Comparison of ENCODE assay signal across 8 mouse cellular contexts in genomic region chr4:133292901-133293843, GRCm38 (mm10). TPM values are rescaled to one million over a fixed set of nuclear protein-coding genes. Genes with fewer than 3 reads are reported as not detected.
DNase-seq lines count a peak whose midpoint lies in the region; ATAC-seq and TF ChIP-seq lines count a peak whose summit lies in the region.

No protein-coding gene starts in this region.

- H3K9ac ChIP-seq in intestine, embryonic 14.5 days (ENCODE audit: low read length) = no peak overlapping the region
- no peak overlapping the region for H3K9ac ChIP-seq in intestine, postnatal 0 days (ENCODE audit: low read depth, low read length)
- H3K9ac ChIP-seq in embryonic facial prominence, embryonic 11.5 days (replicated peaks; ENCODE audit: low read length) = peak overlapping the region; percentile 40
- H3K9ac ChIP-seq in limb, embryonic 13.5 days = peak overlapping the region; percentile 50
- 0 out of 2 replicates have a peak overlapping the region, but pooled peaks have one; percentile 8 for H3K9ac ChIP-seq in stomach, postnatal 0 days (ENCODE audit: low read length)

- no peak for TF ChIP-seq EP300 in stomach, postnatal 0 days (optimal IDR thresholded peaks at IDR 0.05)

- H3K4me3 ChIP-seq in intestine, embryonic 14.5 days (ENCODE audit: low read depth, low read length) = no peak overlapping the region
- H3K4me3 ChIP-seq in intestine, postnatal 0 days (ENCODE audit: low read depth, low read length) = no peak overlapping the region
- H3K4me3 ChIP-seq in embryonic facial prominence, embryonic 11.5 days (ENCODE audit: low read depth, low read length) = no peak overlapping the region
- H3K4me3 ChIP-seq in limb, embryonic 13.5 days = no peak overlapping the region
- no peak overlapping the region for H3K4me3 ChIP-seq in stomach, postnatal 0 days (ENCODE audit: low read depth, low read length)

- peaks cover 13% of the 10 kb centered on the region for H3K4me1 ChIP-seq in intestine, embryonic 14.5 days (replicated peaks; ENCODE audit: control insufficient read depth, insufficient read depth, low read length)
- H3K4me1 ChIP-seq in intestine, postnatal 0 days (replicated peaks; ENCODE audit: control insufficient read depth, insufficient read depth, low read length) = no peaks in the 10 kb centered on the region
- H3K4me1 ChIP-seq in embryonic facial prominence, embryonic 11.5 days (ENCODE audit: control insufficient read depth, insufficient read depth, low read length) = peaks cover 7% of the 10 kb centered on the region
- peaks cover 33% of the 10 kb centered on the region for H3K4me1 ChIP-seq in limb, embryonic 13.5 days
- H3K4me1 ChIP-seq in stomach, postnatal 0 days (replicated peaks; ENCODE audit: control insufficient read depth, insufficient read depth) = no peaks in the 10 kb centered on the region

- TF ChIP-seq CTCF in intestine, postnatal 0 days (IDR thresholded peaks at IDR 0.05; ENCODE audit: low read depth) = no peak
- no peak for TF ChIP-seq CTCF in stomach, postnatal 0 days (IDR thresholded peaks at IDR 0.05; ENCODE audit: low read depth)

- no peaks in the 10 kb centered on the region for H3K27me3 ChIP-seq in intestine, embryonic 14.5 days (replicated peaks; ENCODE audit: control insufficient read depth, insufficient read depth, low read length)
- H3K27me3 ChIP-seq in intestine, postnatal 0 days (replicated peaks; ENCODE audit: control insufficient read depth, insufficient read depth, low read length) = no peaks in the 10 kb centered on the region
- H3K27me3 ChIP-seq in embryonic facial prominence, embryonic 11.5 days (ENCODE audit: control insufficient read depth, insufficient read depth, low read length) = no peaks in the 10 kb centered on the region
- H3K27me3 ChIP-seq in limb, embryonic 13.5 days = no peaks in the 10 kb centered on the region
- H3K27me3 ChIP-seq in stomach, postnatal 0 days (ENCODE audit: control insufficient read depth, insufficient read depth, low read length) = no peaks in the 10 kb centered on the region

- peak; percentile 36 for ATAC-seq in intestine, embryonic 14.5 days (replicated peaks; ENCODE audit: low FRiP score, low TSS enrichment, low read depth)
- no peak for ATAC-seq in intestine, postnatal 0 days
- no peak for ATAC-seq in embryonic facial prominence, embryonic 11.5 days (replicated peaks; ENCODE audit: insufficient number of reproducible peaks, low FRiP score, low TSS enrichment, low read depth)
- ATAC-seq in limb, embryonic 13.5 days (ENCODE audit: low FRiP score, low read depth) = peak; percentile 59
- peak; percentile 23; the same call in 1 of the 2 replicates for ATAC-seq in stomach, postnatal 0 days (ENCODE audit: low FRiP score, low TSS enrichment)
- no peak for ATAC-seq in CD4-positive, CD25-positive, alpha-beta regulatory T cell, adult 4 months

- peak; percentile 53 for DNase-seq in intestine, embryonic 14.5 days (ENCODE audit: low spot score)
- DNase-seq in embryonic facial prominence, embryonic 11.5 days (ENCODE audit: low spot score) = peak; percentile 49
- no peak for DNase-seq in stomach, postnatal 0 days (ENCODE audit: low spot score)
- no peak for DNase-seq in urinary bladder, postnatal 36 days (ENCODE audit: low spot score in 2 of 2)
- DNase-seq in adrenal gland, postnatal 25 days = no peak

- H3K36me3 ChIP-seq in intestine, embryonic 14.5 days (ENCODE audit: control insufficient read depth, insufficient read depth, low read length) = peaks cover 27% of the 10 kb centered on the region
- peaks cover 45% of the 10 kb centered on the region for H3K36me3 ChIP-seq in intestine, postnatal 0 days (ENCODE audit: control insufficient read depth, insufficient read depth)
- no peaks in the 10 kb centered on the region for H3K36me3 ChIP-seq in embryonic facial prominence, embryonic 11.5 days (replicated peaks; ENCODE audit: control insufficient read depth, insufficient read depth, low read depth, low read length)
- peaks cover 48% of the 10 kb centered on the region for H3K36me3 ChIP-seq in limb, embryonic 13.5 days
- peaks cover 18% of the 10 kb centered on the region for H3K36me3 ChIP-seq in stomach, postnatal 0 days (ENCODE audit: control insufficient read depth, insufficient read depth, low read length)

- no peaks in the 10 kb centered on the region for H3K9me3 ChIP-seq in intestine, embryonic 14.5 days (ENCODE audit: control insufficient read depth, low read length)
- no peaks in the 10 kb centered on the region for H3K9me3 ChIP-seq in intestine, postnatal 0 days (ENCODE audit: control insufficient read depth)
- no peaks in the 10 kb centered on the region for H3K9me3 ChIP-seq in embryonic facial prominence, embryonic 11.5 days (replicated peaks; ENCODE audit: control insufficient read depth, low read length)
- no peaks in the 10 kb centered on the region for H3K9me3 ChIP-seq in limb, embryonic 13.5 days
- no peaks in the 10 kb centered on the region for H3K9me3 ChIP-seq in stomach, postnatal 0 days (ENCODE audit: control insufficient read depth, low read length)

- 28% methylated on average over 24 of the region's 24 CpGs for WGBS in intestine, embryonic 14.5 days
- 57% methylated on average over 24 of the region's 24 CpGs for WGBS in intestine, postnatal 0 days
- 10% methylated on average over 24 of the region's 24 CpGs for WGBS in embryonic facial prominence, embryonic 11.5 days
- WGBS in limb, embryonic 13.5 days = 24% methylated on average over 24 of the region's 24 CpGs
- WGBS in stomach, postnatal 0 days = 51% methylated on average over 24 of the region's 24 CpGs

- no peak overlapping the region for H3K4me2 ChIP-seq in intestine, embryonic 14.5 days (ENCODE audit: low read length)
- H3K4me2 ChIP-seq in intestine, postnatal 0 days (replicated peaks; ENCODE audit: low read depth) = no peak overlapping the region
- no peak overlapping the region; the same call in 1 of the 2 replicates for H3K4me2 ChIP-seq in embryonic facial prominence, embryonic 11.5 days (ENCODE audit: low read depth, low read length)
- no peak overlapping the region for H3K4me2 ChIP-seq in limb, embryonic 13.5 days (replicated peaks)
- H3K4me2 ChIP-seq in stomach, postnatal 0 days (replicated peaks; ENCODE audit: low read depth) = no peak overlapping the region

- peak overlapping the region; percentile 36; the same call in 1 of the 2 replicates for H3K27ac ChIP-seq in intestine, embryonic 14.5 days (ENCODE audit: low read depth)
- H3K27ac ChIP-seq in intestine, postnatal 0 days (ENCODE audit: low read depth, low read length) = no peak overlapping the region
- no peak overlapping the region; the same call in 1 of the 2 replicates for H3K27ac ChIP-seq in embryonic facial prominence, embryonic 11.5 days (replicated peaks; ENCODE audit: low read depth, low read length)
- peak overlapping the region; percentile 39; the same call in 1 of the 2 replicates for H3K27ac ChIP-seq in limb, embryonic 13.5 days
- H3K27ac ChIP-seq in stomach, postnatal 0 days (replicated peaks) = no peak overlapping the region

RNA-seq across cellular contexts. Expression of gene Tmem222, which starts 15.6 kb away (rescaled TPM):
- 84.6 and 89.7 TPM in 2 replicates for polyA plus RNA-seq in intestine, embryonic 14.5 days (2014; fragmentation: Nextera tagmentation; extraction: Ambion mirVana)
- polyA plus RNA-seq in intestine, postnatal 0 days (2015; fragmentation: Nextera tagmentation; extraction: Ambion mirVana) = 52.1 and 52.8 TPM in 2 replicates
- polyA plus RNA-seq in embryonic facial prominence, embryonic 11.5 days (2014; fragmentation: Nextera tagmentation; extraction: Ambion mirVana) = 82.0 and 87.9 TPM in 2 replicates
- polyA plus RNA-seq in limb, embryonic 13.5 days (2015; fragmentation: Nextera tagmentation; extraction: Ambion mirVana) = 84.0 and 86.8 TPM in 2 replicates
- 51.4 and 53.9 TPM in 2 replicates for polyA plus RNA-seq in stomach, postnatal 0 days (2015; fragmentation: Nextera tagmentation; extraction: Ambion mirVana)
- total RNA-seq in adrenal gland, postnatal 25 days (2021) = 60.2 and 73.3 TPM in 2 replicates
- polyA plus RNA-seq in CD4-positive, CD25-positive, alpha-beta regulatory T cell, adult 4 months (2017; shearing (Covaris generic)) = 10 to 100 TPM; 83.4 to 93.2 TPM

RNA-seq across cellular contexts. Expression of gene Sytl1, which starts 30.3 kb away (rescaled TPM):
- 1.5 and 2.2 TPM in 2 replicates for polyA plus RNA-seq in intestine, embryonic 14.5 days (2014; fragmentation: Nextera tagmentation; extraction: Ambion mirVana)
- 1.6 and 1.8 TPM in 2 replicates for polyA plus RNA-seq in intestine, postnatal 0 days (2015; fragmentation: Nextera tagmentation; extraction: Ambion mirVana)
- polyA plus RNA-seq in embryonic facial prominence, embryonic 11.5 days (2014; fragmentation: Nextera tagmentation; extraction: Ambion mirVana) = 1.1 and 1.2 TPM in 2 replicates
- 5.5 and 5.6 TPM in 2 replicates for polyA plus RNA-seq in limb, embryonic 13.5 days (2015; fragmentation: Nextera tagmentation; extraction: Ambion mirVana)
- polyA plus RNA-seq in stomach, postnatal 0 days (2015; fragmentation: Nextera tagmentation; extraction: Ambion mirVana) = 93.5 and 109 TPM in 2 replicates
- 1.9 and 2.0 TPM in 2 replicates for total RNA-seq in adrenal gland, postnatal 25 days (2021)
- polyA plus RNA-seq in CD4-positive, CD25-positive, alpha-beta regulatory T cell, adult 4 months (2017; shearing (Covaris generic)) = 10 to 100 TPM; 22.1 to 39.4 TPM

RNA-seq across cellular contexts. Expression of gene Map3k6, which starts 52.6 kb away (rescaled TPM):
- 2.8 and 3.2 TPM in 2 replicates for polyA plus RNA-seq in intestine, embryonic 14.5 days (2014; fragmentation: Nextera tagmentation; extraction: Ambion mirVana)
- 1.8 TPM in 2 replicates for polyA plus RNA-seq in intestine, postnatal 0 days (2015; fragmentation: Nextera tagmentation; extraction: Ambion mirVana)
- polyA plus RNA-seq in embryonic facial prominence, embryonic 11.5 days (2014; fragmentation: Nextera tagmentation; extraction: Ambion mirVana) = 1.8 and 1.9 TPM in 2 replicates
- polyA plus RNA-seq in limb, embryonic 13.5 days (2015; fragmentation: Nextera tagmentation; extraction: Ambion mirVana) = 2.4 and 2.6 TPM in 2 replicates
- polyA plus RNA-seq in stomach, postnatal 0 days (2015; fragmentation: Nextera tagmentation; extraction: Ambion mirVana) = 17.6 and 21.5 TPM in 2 replicates
- total RNA-seq in adrenal gland, postnatal 25 days (2021) = 15.7 and 20.1 TPM in 2 replicates
- under 1 TPM in 1 of 2 experiments, not detected in 1; 0.62 TPM for polyA plus RNA-seq in CD4-positive, CD25-positive, alpha-beta regulatory T cell, adult 4 months (2017; shearing (Covaris generic))

Comparison
In these comparisons a context has a peak if more than half of its experiments do, and no peak if none do; other contexts are left out.
1. ATAC-seq: peak in intestine, embryonic 14.5 days (single experiment), limb, embryonic 13.5 days (single experiment) and stomach, postnatal 0 days (single experiment); none in intestine, postnatal 0 days (single experiment), embryonic facial prominence, embryonic 11.5 days (single experiment) and CD4-positive, CD25-positive, alpha-beta regulatory T cell, adult 4 months (single experiment).
2. H3K27ac ChIP-seq: peak in intestine, embryonic 14.5 days (single experiment) and limb, embryonic 13.5 days (single experiment); none in intestine, postnatal 0 days (single experiment), embryonic facial prominence, embryonic 11.5 days (single experiment) and stomach, postnatal 0 days (single experiment).
3. DNase-seq: peak in intestine, embryonic 14.5 days (single experiment) and embryonic facial prominence, embryonic 11.5 days (single experiment); none in stomach, postnatal 0 days (single experiment), urinary bladder, postnatal 36 days (0 of 2) and adrenal gland, postnatal 25 days (single experiment).
4. H3K9ac ChIP-seq: peak in embryonic facial prominence, embryonic 11.5 days (single experiment), limb, embryonic 13.5 days (single experiment) and stomach, postnatal 0 days (single experiment); none in intestine, embryonic 14.5 days (single experiment) and intestine, postnatal 0 days (single experiment).